Mouse (Mus musculus): ENCODE measurements around the gene Upp1.
"Not testable (repeated sequence)": the region's sequence is repeated elsewhere in the genome, so short reads cannot be mapped to it uniquely, and the experiment has no call there.

Gene Upp1

GRCm38 (mm10) chr11:9148206-9148605 lies 30.3 kb downstream of the Upp1 start:
- in situ Hi-C loops (cut with MboI, MseI) = no loop called here

DNA sequence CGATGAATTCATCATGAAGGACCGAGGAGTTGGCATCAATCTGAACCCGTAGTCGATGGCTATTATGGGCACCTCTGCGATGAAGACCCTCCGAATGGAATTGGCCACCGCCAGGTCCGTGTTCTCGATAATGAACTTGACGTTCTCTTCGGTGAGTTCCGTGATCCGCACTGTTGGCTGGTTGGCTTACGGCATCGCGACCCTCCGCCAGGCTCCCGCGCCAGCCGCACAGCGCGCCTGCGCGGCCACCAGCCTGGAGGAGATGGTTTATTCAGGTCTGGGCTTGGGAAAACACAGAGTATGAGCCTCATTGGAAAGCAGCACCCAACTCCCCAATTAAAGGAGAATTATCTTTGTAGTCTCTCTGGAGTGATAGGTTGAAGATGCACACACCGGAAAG lies 32.5 kb downstream of the Upp1 start:
- in situ Hi-C loops (cut with MboI, MseI) = not testable (repeated sequence)

- in situ Hi-C loops (cut with MboI, MseI) = no loop called here
Measured at GRCm38 (mm10) chr11:9159953-9160352, 42.0 kb downstream of the Upp1 start.

GRCm38 (mm10) chr11:9167331-9167730 lies 49.4 kb downstream of the Upp1 start:
- in situ Hi-C loops (cut with MboI, MseI) = no loop called here

DNA sequence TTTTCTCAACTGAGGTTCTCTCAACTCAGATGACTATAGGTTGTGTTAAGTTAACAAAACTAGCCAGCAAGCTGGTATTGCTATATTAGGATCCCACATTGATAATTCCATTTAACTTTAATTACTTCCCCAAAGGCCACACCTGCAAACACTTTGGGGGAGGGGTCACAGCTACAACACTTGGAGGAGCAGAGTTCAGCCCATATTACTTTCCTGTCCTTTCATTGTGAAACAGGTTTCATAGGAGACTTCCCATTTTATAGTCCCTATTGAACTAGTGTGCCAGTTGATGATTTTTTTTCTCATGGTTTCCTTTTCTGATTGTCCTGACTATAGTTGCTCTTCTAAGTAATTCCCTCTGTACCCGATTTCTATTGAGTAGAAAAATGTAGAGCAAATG lies 63.6 kb downstream of the Upp1 start:
- in situ Hi-C loops (cut with MboI, MseI) = no loop called here

Measured in T-helper 17 cell (primary cell).